Mouse (Mus musculus): ENCODE results near the gene Gpr137c.

The Gpr137c gene

GRCm38 (mm10) chr14:45219281-45220089, at the start of gene Gpr137c:
Gpr137c (plus strand) TSS chr14:45219717.
- DNase-seq (ENCODE audit: low spot score): peak; percentile 97

DNA sequence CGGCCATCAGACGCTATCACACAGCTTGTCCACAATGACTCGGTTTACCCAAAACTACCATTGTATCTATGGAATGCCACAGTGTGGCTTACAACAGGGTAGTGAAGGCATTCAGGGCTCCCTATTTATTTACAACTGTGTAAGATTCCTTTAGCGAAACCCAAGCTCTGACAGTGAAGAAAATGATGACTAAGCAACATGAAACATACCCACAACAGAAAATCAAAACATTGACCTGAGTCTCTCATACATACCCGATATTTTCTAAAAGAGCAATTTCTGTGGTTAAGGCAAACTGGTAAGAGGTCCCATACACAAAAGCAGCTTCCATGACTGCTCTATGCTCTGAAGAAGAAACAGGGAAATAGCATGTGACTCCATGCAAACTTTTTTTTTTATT, 47.3 kb upstream of the Gpr137c start:
- DNase-seq (ENCODE audit: low spot score): no peak

DNA sequence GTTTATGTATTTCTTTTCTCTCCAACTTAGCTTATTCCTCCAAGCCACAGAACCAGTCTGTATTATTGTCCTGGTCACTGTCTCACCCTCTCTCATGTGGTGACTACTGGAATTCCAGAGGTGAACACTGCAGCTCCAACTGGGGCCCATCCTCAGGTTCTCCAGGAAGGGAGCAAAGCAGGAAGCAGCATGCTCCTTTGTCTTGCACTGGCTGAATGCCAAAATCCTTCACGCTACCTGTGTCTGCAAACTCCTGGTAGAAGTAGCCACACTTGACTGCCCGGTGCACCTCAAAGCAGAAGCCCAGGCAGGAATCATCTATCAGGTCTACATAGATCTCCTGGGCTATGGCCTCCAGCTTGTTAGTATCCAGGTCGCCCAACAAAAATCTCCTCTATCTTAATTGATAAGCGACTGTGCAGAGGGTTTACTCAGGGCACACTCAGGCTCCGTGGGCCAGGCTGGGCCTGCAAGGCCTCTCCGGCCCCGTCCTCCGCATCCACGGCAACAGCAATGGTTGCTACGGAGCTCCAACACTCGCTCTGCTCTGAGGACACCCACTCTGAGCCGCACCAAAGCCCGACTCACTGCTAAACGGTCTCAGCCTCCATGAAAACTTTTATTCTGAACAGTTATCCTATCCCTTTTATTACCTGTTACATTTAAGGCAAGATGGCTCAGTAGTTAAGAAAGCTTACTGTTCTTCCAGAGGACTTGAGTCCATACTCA, 44.3 kb upstream of the Gpr137c start:
- DNase-seq (ENCODE audit: low spot score): no peak

- no peak for DNase-seq (ENCODE audit: low spot score)
Observed at GRCm38 (mm10) chr14:45179186-45179585, 40.3 kb upstream of the Gpr137c start.

- no peak for DNase-seq (ENCODE audit: low spot score)
Observed at GRCm38 (mm10) chr14:45179606-45180005, 39.9 kb upstream of the Gpr137c start.

- no peak for DNase-seq (ENCODE audit: low spot score)
Observed at GRCm38 (mm10) chr14:45181611-45182010, 37.9 kb upstream of the Gpr137c start.

- DNase-seq (ENCODE audit: low spot score): no peak
Observed at GRCm38 (mm10) chr14:45190999-45191398, 28.5 kb upstream of the Gpr137c start.

- DNase-seq (ENCODE audit: low spot score): no peak
Observed at GRCm38 (mm10) chr14:45200607-45201006, 18.9 kb upstream of the Gpr137c start.

GRCm38 (mm10) chr14:45210683-45211082, 8.8 kb upstream of the Gpr137c start:
- no peak for DNase-seq (ENCODE audit: low spot score)

DNA sequence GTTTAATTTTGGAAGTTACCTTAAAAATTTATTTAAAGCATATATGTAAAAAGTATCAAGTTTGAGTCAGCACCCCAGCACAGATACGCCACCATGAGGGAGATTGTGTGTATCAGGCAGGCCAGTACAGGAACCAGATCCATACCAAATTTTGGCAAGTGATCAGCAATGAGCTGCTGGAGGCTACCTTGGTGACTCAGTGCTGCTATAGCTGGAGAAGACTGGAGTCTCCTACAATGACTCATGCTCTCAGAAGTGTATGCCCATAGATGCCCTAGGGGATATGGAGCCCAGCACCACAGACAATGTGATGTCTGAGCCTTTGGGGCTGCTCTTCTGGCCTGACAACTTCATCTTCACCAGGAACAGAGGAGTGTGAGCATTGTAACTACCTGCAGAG, 8.1 kb upstream of the Gpr137c start:
- no peak for DNase-seq (ENCODE audit: low spot score)

DNA sequence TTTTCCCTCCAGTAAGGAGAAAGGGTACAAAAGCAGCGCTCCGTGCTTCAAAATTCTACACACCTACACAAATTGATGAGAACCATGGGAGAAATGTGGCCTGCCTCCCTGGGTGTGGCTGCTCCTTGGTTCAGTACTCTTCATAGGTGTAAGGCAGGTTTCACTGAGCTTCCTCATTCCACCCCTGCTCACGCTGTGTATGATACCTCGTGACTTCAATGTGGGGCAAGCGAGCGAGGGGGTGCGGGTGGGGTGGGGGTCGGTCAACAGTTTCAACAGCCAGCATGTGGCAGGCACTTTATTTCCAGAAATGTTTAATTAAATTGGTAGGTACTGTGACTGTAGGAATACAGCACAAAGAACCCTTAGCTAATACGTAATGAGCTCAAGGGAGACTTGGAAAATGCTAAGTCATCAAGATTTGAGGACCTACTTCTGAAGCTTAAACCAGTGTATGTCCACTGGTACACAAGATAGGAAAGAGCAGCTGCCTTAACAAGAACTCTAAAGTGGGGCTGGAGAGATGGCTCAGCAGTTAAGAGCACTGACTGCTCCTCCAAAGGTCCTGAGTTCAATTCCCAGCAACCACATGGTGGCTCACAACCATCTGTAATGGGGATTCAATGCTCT, 2.7 kb upstream of the Gpr137c start:
- DNase-seq (ENCODE audit: low spot score): no peak

DNA sequence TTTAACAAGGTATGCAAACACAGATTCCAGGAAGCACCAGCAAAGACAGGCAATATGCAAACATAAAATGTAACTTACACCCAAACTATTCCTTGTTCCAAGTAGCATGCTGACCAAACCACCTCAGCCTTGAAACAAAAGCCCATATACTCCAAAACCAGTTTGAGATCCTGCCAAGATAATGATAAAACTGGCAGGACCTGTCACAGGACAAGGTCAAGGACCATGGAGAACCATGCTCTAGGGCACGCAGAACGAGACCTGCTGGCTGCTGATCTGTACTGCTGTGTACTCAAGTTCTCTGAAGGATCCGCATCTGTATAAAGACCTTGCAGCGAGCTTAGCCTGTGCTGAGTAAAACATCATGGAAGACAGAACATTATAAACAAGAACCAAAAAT, 1.8 kb upstream of the Gpr137c start:
- DNase-seq (ENCODE audit: low spot score): no peak

DNA sequence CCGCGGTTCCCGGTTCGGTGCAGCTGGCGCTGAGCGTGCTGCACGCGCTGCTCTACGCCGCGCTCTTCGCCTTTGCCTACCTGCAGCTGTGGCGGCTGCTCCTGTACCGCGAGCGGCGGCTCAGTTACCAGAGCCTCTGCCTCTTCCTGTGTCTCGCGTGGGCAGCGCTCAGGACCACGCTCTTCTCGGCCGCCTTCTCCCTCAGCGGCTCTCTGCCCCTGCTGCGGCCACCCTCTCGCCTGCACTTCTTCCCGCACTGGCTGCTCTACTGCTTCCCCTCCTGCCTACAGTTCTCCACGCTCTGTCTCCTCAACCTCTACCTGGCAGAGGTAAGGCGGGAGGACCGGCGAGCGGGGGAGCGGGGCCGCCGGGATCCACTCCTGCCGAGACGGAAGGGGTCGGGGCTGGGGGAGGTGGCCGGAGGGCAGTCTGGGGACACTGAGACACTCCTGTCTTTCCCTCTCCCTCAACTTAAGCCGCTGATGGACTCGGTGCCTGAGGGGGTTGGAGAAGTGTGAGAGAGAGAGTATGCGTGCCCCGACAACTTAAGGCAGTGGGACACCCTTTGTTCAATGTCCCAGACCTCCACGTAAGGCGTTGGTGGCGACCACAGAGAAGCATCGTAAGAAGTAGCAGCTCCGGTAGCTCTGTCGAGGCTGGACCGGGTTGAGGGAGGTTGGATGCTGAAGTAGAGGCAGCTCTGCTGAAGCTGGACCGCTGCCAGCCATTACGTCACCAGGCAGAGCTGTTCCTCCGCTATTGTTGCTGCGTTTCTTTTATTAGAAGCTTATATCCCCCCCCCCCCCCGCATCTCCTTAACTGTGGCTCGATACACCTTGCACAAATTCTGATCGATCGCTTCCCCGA, 806 bp downstream of the Gpr137c start, which contains the start of gene Txndc16:
TSS of gene Txndc16 (minus strand) at position 239 of the 867 bp plus-strand sequence.
- DNase-seq (ENCODE audit: low spot score): peak; percentile 59

GRCm38 (mm10) chr14:45220957-45221630, 1.6 kb downstream of the Gpr137c start:
- DNase-seq (ENCODE audit: low spot score): peak; percentile 43

DNA sequence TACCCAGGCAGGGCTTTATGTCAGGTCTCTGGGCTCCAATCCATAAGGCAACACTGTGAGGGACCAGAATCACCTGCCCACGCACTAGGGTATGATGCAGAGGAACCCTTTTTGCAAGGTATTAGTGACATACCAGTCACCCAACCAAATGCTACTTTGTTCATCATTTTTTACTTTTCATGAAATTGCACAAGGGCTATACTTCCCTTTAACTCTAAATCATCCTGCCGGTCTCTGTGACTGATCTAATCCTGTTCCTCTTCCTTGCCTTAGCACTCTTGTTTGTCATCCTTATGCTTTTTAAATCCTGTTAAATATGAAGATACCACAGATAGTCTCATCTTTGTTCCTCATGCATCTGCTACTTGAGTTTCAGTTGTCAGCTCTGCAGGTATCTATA, 19.5 kb downstream of the Gpr137c start:
- no peak for DNase-seq (ENCODE audit: low spot score)

DNA sequence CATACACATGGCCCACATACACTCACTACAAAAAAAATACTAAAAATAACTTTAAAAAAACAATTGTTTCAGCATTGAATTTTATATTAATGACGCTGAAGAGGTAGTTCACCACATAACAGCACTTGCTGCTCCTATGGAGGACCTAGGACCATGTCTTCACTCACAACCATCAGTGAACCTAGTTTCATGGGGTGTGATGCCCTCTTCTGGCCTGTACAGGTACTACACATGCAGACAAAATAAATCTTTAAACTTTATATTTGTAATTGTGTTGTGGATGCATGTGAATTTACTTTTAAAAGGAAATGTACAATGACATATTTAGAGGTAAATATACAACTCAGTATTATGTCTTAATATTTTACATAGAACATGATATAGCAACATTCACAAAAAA, 22.1 kb downstream of the Gpr137c start:
- no peak for DNase-seq (ENCODE audit: low spot score)

DNA sequence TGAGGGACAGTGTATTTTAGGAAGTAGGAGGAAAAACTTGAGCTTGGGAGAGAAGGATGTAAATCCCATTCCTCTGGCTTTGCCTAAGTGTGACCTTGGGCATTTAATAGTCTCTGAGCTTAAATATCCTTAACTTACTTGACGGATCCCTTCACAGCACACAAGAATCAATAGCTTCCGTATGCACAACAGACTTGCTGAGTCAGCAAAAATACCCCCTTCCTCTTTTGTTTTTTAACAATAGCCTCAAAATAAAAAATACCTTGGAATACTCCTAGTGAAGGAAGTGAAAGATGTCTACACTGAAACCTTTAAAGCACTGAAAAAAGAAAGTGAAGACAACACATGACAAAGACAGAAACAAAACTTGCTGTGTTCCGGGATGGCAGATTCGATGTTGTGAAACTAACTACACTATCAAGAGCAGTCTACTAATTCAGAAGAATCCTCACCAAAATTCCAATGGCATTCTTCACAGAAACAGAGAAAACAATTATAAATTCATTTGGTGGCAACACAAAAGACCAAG, 32.1 kb downstream of the Gpr137c start:
- DNase-seq (ENCODE audit: low spot score): no peak

GRCm38 (mm10) chr14:45263831-45264592, 44.5 kb downstream of the Gpr137c start:
- DNase-seq (ENCODE audit: low spot score): no peak

DNA sequence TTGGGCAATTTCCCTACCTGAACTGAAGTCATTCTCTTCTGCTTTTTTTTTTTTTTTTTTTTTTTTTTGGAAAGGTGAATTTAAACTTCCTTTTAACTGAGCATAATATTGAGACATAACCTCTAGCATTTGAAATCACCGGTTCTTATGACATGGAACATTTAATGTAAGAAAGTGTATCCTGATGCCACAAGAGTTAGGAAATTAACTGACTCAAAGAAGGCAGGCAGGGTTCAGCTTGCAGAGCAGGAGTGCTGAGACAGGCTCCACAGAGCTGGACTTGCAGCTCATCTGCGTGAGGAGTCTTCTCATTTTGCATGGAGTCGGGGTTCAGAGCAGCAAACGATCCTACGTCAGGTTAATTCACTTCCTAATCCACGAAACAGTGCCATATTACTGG, 56.3 kb downstream of the Gpr137c start:
- DNase-seq (ENCODE audit: low spot score): no peak

DNA sequence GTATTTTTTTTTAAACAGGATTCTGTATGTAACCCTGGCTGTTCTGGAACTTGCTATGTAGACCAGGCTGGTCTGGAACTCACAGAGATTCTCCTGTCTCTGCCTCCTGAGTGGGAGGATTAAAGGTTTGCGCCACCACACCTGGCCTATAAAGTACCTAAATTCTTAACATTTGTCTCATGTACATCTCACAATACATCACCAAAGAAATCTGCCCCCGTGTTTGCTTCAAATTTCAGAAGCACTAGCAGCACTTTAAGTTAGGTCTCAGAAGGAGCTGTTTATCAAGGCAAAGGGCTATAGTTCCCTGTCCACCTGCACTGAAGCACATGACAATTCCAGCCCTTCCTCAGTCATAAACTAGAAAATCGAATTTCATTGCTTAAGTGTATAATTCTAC, 62.5 kb downstream of the Gpr137c start:
- DNase-seq (ENCODE audit: low spot score): no peak
